Mouse (Mus musculus): ENCODE measurements around the gene Eya4.

DNA sequence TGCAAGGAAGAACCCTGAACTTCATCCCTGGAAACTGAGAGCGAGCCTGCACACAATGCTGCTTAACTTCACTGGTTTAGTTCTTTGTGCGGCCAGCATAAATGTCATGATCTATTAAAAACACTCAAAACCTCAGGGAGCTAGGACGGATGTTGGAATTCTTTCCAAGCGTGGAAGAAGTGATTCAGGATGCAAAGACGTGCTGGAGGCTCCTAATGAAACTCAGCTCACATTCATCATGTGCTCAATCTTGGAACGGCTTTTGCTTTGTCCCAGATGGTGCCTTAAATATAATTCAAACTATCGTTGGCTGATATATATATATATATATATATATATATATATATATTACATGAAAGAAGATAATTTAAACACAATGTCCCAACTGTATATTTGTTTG, 58.1 kb downstream of the Eya4 start:
- no peak for TF ChIP-seq CTCF (IDR thresholded peaks at IDR 0.05; ENCODE audit: borderline replicate concordance, extremely low read depth, insufficient read depth, insufficient read length)
- no peak for TF ChIP-seq POLR2A (IDR thresholded peaks at IDR 0.05; ENCODE audit: borderline replicate concordance, extremely low read depth, insufficient read depth, insufficient read length, poor library complexity, severe bottlenecking)

Data from brain, embryonic 14.5 days (tissue).